Mouse (Mus musculus) liver, embryonic 12.5 days (tissue): ENCODE results near the gene Crls1. TPM values are rescaled to one million over a fixed set of nuclear protein-coding genes. Genes with fewer than 3 reads are reported as not detected.

Experiments
- ATAC-seq: fragments of 200-750 bp; cut with Nextera tagmentation; 2 replicates; pipeline ENCODE4 v1.8.0; 2017; ENCODE audit warnings: moderate number of reproducible peaks, mild to moderate bottlenecking, moderate library complexity
- H3K27ac ChIP-seq: fragments of 300-500 bp; sonication (generic); 2 replicates; pipeline ENCODE4 v1.5.1; 2016; ENCODE audit warnings: mild to moderate bottlenecking
- H3K27me3 ChIP-seq: fragments of 300-500 bp; sonication (generic); replicated peaks from 2 replicates; pipeline ENCODE4 v1.6.1; 2016; ENCODE audit warnings: mild to moderate bottlenecking, moderate library complexity
- H3K36me3 ChIP-seq: fragments of 300-500 bp; sonication (generic); 2 replicates; pipeline ENCODE4 v1.6.1; 2016; ENCODE audit warnings: mild to moderate bottlenecking, moderate library complexity
- H3K4me1 ChIP-seq: fragments of 300-500 bp; sonication (generic); 2 replicates; pipeline ENCODE4 v1.6.1; 2016
- H3K4me2 ChIP-seq: fragments of 300-500 bp; sonication (generic); 2 replicates; pipeline ENCODE4 v1.6.1; 2016; ENCODE audit warnings: mild to moderate bottlenecking, moderate library complexity
- H3K4me3 ChIP-seq: fragments of 300-500 bp; sonication (generic); 2 replicates; pipeline ENCODE4 v1.5.1; 2016; ENCODE audit warnings: mild to moderate bottlenecking, moderate library complexity
- H3K9ac ChIP-seq: fragments of 300-500 bp; sonication (generic); 2 replicates; pipeline ENCODE4 v1.6.1; 2016; ENCODE audit warnings: mild to moderate bottlenecking, moderate library complexity
- H3K9me3 ChIP-seq: fragments of 300-500 bp; sonication (generic); replicated peaks from 2 replicates; pipeline ENCODE4 v1.6.1; 2016; ENCODE audit warnings: mild to moderate bottlenecking, moderate library complexity
- WGBS: fragments of 180-500 bp; shearing (Covaris S2); methylation state at CpG from one replicate; pipeline ENCODE4 v1.1.7; 2016; ENCODE audit not compliant: insufficient replicate concordance; 5-methylcytosine and 5-hydroxymethylcytosine counted together
- polyA plus RNA-seq: library from polyadenylated mRNA; unstranded; fragments of >200 nt; fragmentation: Nextera tagmentation; extraction: Ambion mirVana; gene quantifications from 2 replicates; pipeline ENCODE4 v1.2.1, GENCODE M21; 2016

The Crls1 gene
- polyA plus RNA-seq = 21.9 and 23.4 TPM in 2 replicates

DNA sequence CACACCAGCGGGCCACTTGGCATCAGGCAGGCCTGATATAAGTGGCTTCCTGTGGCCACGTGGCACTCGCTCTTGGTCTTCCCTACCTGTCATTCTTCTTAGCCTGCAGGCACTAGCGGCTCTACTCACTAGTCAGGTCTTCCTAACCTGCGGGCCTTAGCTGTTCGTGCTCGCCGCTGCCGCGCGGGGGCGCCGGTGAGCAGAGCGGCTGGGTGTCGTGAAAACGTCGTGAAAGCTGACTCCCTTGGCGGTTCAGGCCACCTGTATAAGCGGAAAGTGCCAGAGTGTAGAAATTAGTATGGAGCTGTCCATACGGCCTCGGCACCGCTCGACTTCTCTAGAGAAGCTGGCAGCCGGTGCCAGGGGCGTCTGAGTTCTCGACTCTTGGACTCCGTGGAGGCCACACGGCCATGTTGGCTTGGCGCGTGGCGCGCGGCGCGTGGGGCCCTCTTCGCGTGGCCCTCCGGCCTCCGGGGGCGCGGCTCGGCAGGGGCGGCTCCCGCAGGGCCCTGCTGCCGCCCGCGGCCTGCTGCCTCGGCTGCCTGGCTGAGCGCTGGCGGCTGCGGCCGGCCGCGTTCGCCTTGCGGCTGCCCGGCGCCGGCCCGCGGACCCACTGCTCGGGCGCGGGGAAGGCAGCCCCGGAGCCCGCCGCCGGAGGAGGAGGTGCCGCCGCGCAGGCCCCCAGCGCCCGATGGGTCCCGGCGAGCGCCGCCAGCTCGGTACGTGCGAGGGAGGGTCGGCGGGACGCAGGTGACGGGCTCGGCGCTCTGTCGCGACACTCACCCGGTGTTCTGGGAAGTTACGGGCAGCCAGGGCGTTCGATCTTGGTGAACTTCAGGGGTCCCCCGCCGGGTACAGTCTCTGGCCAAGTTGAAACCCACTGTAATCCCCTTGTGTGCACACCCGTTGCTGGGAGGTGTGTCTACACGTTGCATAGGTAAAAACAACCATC lies at the start of gene Crls1:
Gene Crls1 (plus strand): TSS at position 260 of the 952 bp plus-strand sequence.
- peaks cover 44% of the 10 kb centered on the region for H3K4me1 ChIP-seq
- no peaks in the 10 kb centered on the region for H3K9me3 ChIP-seq
- H3K9ac ChIP-seq = peak within 1 kb of the TSS; percentile 91
- ATAC-seq = peak; percentile 90
- peak within 1 kb of the TSS; percentile 93 for H3K4me2 ChIP-seq
- H3K4me3 ChIP-seq = peak within 1 kb of the TSS; percentile 95
- WGBS = under 1% methylated on average over 93 of the region's 96 CpGs
- H3K36me3 ChIP-seq = peaks cover 34% of the 10 kb centered on the region
- H3K27ac ChIP-seq = peak within 1 kb of the TSS; percentile 79
- H3K27me3 ChIP-seq = no peaks in the 10 kb centered on the region

DNA sequence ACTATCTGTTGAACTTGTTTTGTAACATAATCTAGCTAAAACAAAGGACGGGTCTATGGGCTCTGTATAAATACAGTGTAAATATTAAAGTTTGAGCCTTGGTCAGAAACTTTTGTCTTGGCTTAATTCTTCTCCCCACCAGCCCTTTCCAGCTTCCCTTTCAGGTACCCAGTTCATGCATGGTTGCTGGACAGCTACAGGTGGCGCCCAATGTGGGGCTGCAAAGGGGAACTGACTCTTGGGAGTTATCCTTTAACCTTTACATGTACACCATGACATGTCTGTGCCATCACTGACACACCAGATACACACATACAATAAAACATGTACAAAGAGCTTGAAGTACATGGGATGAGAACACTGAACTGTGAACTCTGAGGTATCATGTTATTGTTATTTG lies 43.5 kb upstream of the Crls1 start:
- Histone ChIP-seq H3K9me3 (0 out of 2 replicates have a peak, but pooled peaks cover 4% of the 10 kb centered on the region), H3K4me1 (no peaks in the 10 kb centered on the region), H3K27me3 (no peaks in the 10 kb centered on the region), H3K4me2 (no peak overlapping the region), H3K36me3 (peaks cover 53% of the 10 kb centered on the region), H3K9ac (no peak overlapping the region), H3K27ac (no peak overlapping the region), H3K4me3 (no peak overlapping the region)
- no peak for ATAC-seq
- WGBS = 79% methylated on average over 2 of the region's 2 CpGs

DNA sequence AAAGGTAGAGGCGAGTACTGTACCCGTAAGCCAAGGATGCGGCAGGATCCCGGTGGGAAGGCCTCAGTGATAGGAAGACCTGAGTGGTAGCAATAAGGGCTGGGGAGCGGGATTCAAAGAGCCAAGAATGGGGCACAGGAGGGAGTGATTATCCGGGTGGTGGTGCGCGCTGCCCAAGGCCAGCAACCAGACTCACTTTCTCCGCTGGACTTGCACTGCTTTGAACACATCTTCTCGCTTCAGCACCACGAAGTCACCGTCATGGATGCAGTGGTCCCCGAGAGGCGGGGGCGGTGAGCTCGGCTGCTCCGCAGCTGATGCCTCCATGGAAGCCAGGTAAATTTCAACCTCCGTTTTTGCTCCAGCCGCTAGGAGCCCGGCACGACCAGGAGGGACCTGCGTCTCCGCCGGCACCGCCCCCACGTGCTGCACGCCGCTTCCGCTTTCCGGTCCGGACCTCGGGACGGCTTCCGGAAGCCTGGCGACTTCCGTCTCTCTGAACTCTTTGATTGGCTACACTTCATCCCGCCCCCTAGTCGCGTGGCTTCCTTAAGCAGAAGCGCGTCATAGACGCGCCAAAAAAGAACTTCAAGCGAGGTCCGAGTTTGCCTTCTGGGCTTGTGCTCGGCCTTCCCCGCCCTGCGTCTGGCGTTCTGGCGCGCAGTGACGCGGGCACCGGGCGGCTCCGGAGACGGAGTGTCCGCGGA lies 30.7 kb upstream of the Crls1 start, which contains the start of the genes Trmt6 and Mcm8:
Gene Trmt6 (minus strand): TSS at position 448 of the 707 bp plus-strand sequence.
Gene Mcm8 (plus strand): TSS at position 534 of the 707 bp plus-strand sequence.
- 3% methylated on average over 59 of the region's 59 CpGs for WGBS
- no peaks in the 10 kb centered on the region for H3K27me3 ChIP-seq
- ATAC-seq = peak; percentile 99
- peak within 1 kb of the TSS; percentile 87 for H3K4me2 ChIP-seq
- peak within 1 kb of the TSS; percentile 85 for H3K4me3 ChIP-seq
- H3K9me3 ChIP-seq = no peaks in the 10 kb centered on the region
- peaks cover 24% of the 10 kb centered on the region for H3K4me1 ChIP-seq
- peak within 1 kb of the TSS; percentile 89 for H3K27ac ChIP-seq
- H3K36me3 ChIP-seq = peaks cover 45% of the 10 kb centered on the region
- peak within 1 kb of the TSS; percentile 79 for H3K9ac ChIP-seq

DNA sequence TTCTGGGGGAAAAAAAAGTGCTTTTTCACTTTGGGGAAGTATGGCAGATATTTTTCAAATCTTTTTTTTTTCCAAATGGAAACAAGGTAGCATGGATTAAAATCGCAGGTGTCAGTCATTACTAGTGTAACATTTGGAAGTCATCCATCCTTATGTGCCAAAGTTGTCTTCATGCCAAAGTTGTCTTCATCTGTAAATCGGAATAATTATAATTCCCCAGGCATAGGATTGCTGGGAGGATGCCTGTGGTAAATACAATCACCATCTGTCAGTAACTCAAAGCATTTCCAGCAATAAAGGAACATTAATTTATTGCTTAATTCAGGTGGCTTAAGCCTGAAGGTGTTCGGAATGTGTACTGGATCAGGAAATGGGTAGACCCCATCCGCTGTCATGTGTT lies 5.4 kb upstream of the Crls1 start:
- H3K27me3 ChIP-seq = no peaks in the 10 kb centered on the region
- no peak for ATAC-seq
- WGBS = 80% methylated on average over 4 of the region's 4 CpGs

DNA sequence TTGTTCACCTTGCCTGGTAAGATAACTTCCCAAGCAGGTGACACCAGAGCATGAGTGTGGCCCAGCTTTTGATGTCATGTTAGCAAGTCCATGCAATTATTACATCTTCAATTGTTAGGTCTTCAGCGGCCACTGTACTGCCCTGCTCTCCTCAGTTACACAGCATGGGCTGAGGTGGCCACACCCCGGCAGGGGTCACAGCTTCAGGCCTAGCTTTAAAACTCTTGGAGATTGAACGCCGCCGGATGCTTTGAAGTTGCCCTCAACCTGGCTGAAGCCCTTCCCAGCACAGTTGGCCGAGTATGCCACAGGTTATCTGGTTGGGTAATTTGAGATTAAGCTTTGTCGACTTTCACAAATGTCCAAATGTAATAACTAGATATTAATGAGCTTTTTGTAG lies 1.1 kb downstream of the Crls1 start:
- no peak for ATAC-seq
- no peak overlapping the region for H3K27ac ChIP-seq
- H3K9ac ChIP-seq = peak overlapping the region; percentile 91
- no peaks in the 10 kb centered on the region for H3K9me3 ChIP-seq
- peaks cover 28% of the 10 kb centered on the region for H3K36me3 ChIP-seq
- 41% methylated on average over 7 of the region's 7 CpGs for WGBS
- H3K4me2 ChIP-seq = peak overlapping the region; percentile 93
- H3K4me1 ChIP-seq = peaks cover 50% of the 10 kb centered on the region
- H3K27me3 ChIP-seq = no peaks in the 10 kb centered on the region
- peak overlapping the region; percentile 95 for H3K4me3 ChIP-seq

More for the DNA sequence above, 5.4 kb upstream of the Crls1 start:
- Histone ChIP-seq H3K4me3 (no peak overlapping the region), H3K4me2 (no peak overlapping the region), H3K9me3 (no peaks in the 10 kb centered on the region), H3K27ac (no peak overlapping the region), H3K4me1 (0 out of 2 replicates have a peak, but pooled peaks cover 2% of the 10 kb centered on the region), H3K36me3 (peaks cover 69% of the 10 kb centered on the region), H3K9ac (no peak overlapping the region)

DNA sequence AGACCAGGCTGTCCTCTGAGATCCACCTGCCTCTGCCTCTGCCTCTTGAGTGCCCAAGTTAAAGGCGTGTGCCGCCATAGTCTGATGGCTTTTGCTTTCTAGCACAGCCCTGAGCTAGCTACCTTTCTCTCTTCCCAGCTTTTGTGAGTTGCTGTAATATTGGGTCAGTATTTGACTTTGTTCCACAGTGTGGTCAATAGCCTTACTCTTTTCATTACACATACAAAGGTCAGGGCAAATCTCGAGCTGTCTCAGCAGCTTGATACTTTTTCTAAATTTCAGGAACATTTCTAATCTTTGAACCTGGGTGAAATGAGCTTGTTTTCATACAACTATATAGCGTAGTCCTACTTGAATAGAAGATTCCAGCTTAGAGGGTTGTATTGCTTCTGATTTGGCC lies 1.9 kb downstream of the Crls1 start:
- no peak for ATAC-seq
- Histone ChIP-seq H3K9ac (0 out of 2 replicates have a peak overlapping the region, but pooled peaks have one; percentile 22), H3K36me3 (peaks cover 26% of the 10 kb centered on the region), H3K4me1 (peaks cover 50% of the 10 kb centered on the region), H3K27ac (no peak overlapping the region), H3K9me3 (no peaks in the 10 kb centered on the region), H3K4me2 (peak overlapping the region; percentile 93), H3K27me3 (no peaks in the 10 kb centered on the region), H3K4me3 (peak overlapping the region; percentile 95; the same call in 1 of the 2 replicates)
- 85% methylated on average over 4 of the region's 4 CpGs for WGBS

DNA sequence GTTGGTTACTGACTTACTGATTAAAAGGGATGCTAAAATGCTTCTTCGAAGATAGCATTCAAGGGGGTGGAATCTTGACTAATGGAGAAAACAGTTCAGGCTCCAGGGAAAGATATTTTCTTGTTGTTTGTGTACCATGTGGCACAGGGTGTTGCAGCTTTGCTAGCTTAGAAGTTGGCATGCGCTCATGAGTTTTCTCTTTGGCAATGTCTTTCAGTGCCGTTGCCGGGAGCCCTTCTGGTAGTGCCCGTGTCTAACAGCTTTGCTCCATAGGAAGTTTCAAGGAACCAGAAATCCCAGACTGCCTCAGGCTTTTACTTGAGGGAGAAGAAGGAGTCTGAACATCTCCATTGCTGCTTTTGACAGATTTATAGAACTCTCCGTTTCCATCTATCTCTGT lies 2.7 kb downstream of the Crls1 start:
- Histone ChIP-seq H3K9me3 (no peaks in the 10 kb centered on the region), H3K4me2 (no peak overlapping the region), H3K9ac (no peak overlapping the region), H3K27ac (no peak overlapping the region), H3K27me3 (no peaks in the 10 kb centered on the region), H3K36me3 (peaks cover 31% of the 10 kb centered on the region), H3K4me1 (peaks cover 50% of the 10 kb centered on the region), H3K4me3 (no peak overlapping the region)
- 82% methylated on average over 6 of the region's 6 CpGs for WGBS
- no peak for ATAC-seq

DNA sequence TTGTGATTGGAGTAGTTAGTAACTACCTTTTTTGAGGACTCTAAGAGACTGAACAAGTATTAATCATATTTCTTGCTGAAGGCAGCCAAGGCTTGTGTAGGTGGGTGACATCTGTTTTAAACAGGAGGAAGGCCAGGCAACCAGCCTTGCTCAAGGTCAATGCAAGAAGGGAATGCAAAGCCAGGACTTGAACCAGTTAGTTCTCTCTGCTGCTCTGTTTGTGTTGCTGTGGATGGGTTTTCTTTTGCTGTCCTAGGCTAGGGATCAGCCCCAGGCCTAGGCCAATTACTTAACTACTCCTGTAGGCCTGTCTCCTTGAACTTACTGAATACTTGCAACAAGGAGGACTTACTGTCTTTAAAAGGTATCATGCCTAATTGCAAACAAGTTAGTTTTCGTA lies 6.6 kb downstream of the Crls1 start:
- Histone ChIP-seq H3K9me3 (no peaks in the 10 kb centered on the region), H3K27ac (no peak overlapping the region), H3K36me3 (peaks cover 36% of the 10 kb centered on the region), H3K9ac (no peak overlapping the region), H3K4me3 (no peak overlapping the region), H3K27me3 (no peaks in the 10 kb centered on the region), H3K4me2 (no peak overlapping the region), H3K4me1 (peaks cover 36% of the 10 kb centered on the region)
- WGBS = 84% methylated on average over 1 of the region's 1 CpGs
- ATAC-seq = no peak

DNA sequence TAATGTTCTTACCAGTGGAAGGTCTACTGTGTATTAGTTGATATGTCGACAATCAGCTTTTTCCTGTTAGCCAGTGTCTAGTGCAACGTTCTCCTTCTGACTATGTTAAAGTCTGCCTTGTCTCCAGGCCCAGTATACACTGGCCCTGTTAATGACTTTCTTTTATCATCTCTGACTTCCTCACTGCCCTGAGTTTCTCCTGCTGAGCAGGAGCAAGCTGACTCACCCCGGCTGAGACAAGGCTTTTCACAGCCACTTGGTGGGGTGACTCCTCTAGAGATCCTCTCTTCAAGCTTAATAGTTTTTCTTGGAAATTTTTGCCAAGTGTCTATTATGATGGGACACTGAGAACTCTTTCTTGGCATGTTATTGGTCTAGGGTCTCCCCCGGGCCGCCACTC lies 9.9 kb downstream of the Crls1 start:
- no peak for ATAC-seq

DNA sequence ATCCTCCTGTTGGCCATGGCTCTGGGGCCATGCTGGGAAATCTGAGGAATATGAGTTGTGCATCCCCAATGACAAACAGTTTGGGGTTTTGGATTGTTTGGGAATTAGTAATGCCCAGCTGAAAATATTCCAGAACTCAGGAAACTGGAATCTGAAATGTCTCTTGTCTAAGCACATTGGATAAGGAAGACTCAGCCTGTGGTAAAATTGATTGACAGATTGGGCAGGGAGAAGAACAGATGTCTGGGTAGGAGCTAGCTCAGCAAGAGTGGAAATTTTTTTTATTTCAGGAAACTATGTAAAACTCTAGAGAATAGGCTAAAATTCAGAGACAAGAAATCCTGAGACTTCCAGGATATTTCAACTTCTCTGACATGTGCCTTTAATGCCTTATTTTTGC lies 14.0 kb downstream of the Crls1 start:
- H3K9ac ChIP-seq = no peak overlapping the region
- no peak overlapping the region for H3K27ac ChIP-seq
- H3K4me1 ChIP-seq = peaks cover 12% of the 10 kb centered on the region
- H3K27me3 ChIP-seq = no peaks in the 10 kb centered on the region
- no peak overlapping the region for H3K4me3 ChIP-seq
- H3K36me3 ChIP-seq = peaks cover 15% of the 10 kb centered on the region
- ATAC-seq = no peak
- H3K9me3 ChIP-seq = no peaks in the 10 kb centered on the region
- no peak overlapping the region for H3K4me2 ChIP-seq

More for the DNA sequence above, 9.9 kb downstream of the Crls1 start:
- no peak overlapping the region for H3K27ac ChIP-seq
- peaks cover 25% of the 10 kb centered on the region for H3K36me3 ChIP-seq
- H3K4me2 ChIP-seq = no peak overlapping the region
- H3K27me3 ChIP-seq = no peaks in the 10 kb centered on the region
- H3K9ac ChIP-seq = no peak overlapping the region
- WGBS = 52% methylated on average over 5 of the region's 5 CpGs
- H3K4me1 ChIP-seq = peaks cover 22% of the 10 kb centered on the region
- no peaks in the 10 kb centered on the region for H3K9me3 ChIP-seq
- H3K4me3 ChIP-seq = no peak overlapping the region

DNA sequence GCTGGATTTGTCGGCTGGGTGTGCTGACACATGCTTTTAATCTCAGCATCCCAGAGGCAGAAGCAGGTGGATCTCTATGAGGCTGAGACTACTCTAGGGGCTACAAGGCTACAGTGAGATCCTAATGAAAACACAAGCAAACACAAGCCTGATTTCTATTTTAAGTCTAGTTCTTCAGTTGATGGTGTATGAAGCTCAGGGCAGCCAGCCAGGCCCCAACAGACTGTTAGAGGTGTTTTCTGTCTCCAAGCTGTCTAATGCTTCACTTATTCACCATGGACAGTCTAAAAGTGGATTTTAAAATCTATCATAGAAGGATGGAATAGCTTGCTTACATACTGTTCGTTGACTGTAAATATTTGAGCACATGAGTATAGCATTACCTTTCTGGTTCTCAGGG lies 15.0 kb downstream of the Crls1 start:
- no peak overlapping the region for H3K4me2 ChIP-seq
- no peaks in the 10 kb centered on the region for H3K9me3 ChIP-seq
- H3K4me1 ChIP-seq = peaks cover 11% of the 10 kb centered on the region
- no peak overlapping the region for H3K9ac ChIP-seq
- H3K4me3 ChIP-seq = no peak overlapping the region
- H3K27me3 ChIP-seq = no peaks in the 10 kb centered on the region
- no peak for ATAC-seq
- 79% methylated on average over 2 of the region's 2 CpGs for WGBS
- H3K27ac ChIP-seq = no peak overlapping the region
- peaks cover 20% of the 10 kb centered on the region for H3K36me3 ChIP-seq

DNA sequence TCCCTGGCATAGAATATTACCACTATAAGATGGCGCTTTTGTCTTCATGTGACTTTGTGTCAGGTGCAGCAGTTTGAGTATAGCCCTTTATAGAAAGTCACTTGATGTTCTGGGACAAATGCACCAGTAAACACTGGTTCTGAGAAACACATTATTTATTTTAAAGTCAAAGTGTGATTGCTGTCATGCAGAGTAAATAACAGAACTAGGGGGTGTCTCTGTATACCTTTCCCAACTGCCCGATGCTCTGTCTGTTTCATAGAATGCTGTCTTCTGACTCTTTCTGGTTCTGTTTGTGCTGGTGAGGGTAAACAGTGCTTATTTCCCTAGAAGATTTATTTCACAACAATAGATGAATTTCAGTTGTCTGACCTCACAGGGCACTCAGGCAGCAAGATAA lies 16.9 kb downstream of the Crls1 start:
- H3K4me1 ChIP-seq = peaks cover 9% of the 10 kb centered on the region
- peaks cover 24% of the 10 kb centered on the region for H3K36me3 ChIP-seq
- no peak for ATAC-seq
- no peak overlapping the region for H3K4me2 ChIP-seq
- H3K9ac ChIP-seq = no peak overlapping the region
- H3K9me3 ChIP-seq = no peaks in the 10 kb centered on the region
- WGBS = 85% methylated on average over 2 of the region's 2 CpGs
- H3K27ac ChIP-seq = no peak overlapping the region
- H3K27me3 ChIP-seq = no peaks in the 10 kb centered on the region
- no peak overlapping the region for H3K4me3 ChIP-seq
